Mouse (Mus musculus): ENCODE data around the gene Stk38. TPM values are rescaled to one million over a fixed set of nuclear protein-coding genes. Genes with fewer than 3 reads are reported as not detected.
"Not testable (repeated sequence)": the region's sequence is repeated elsewhere in the genome, so short reads cannot be mapped to it uniquely, and the experiment has no call there.

The Stk38 gene
- polyA plus RNA-seq, 1 experiment = 62.0 TPM

DNA sequence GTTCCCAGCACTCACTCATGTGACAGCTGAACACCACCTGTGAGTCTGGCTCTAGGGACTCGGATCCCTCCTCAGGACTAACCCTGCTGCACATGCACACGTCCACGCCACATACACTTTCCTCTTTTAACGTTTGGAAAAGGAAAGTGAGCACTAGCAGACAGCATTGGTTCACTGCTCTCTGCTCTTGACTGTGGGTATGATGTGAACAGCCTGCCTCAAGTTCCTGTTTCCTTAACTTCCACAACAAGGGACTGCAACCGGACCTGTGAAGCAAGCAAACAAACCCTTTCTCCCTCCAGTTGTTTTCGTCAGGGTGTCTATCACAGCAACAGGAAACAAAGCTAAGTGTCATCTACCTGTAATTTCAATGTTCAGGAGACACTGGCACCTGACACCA lies 7.3 kb downstream of the Stk38 start:
- TF ChIP-seq CTCF (IDR thresholded peaks at IDR 0.05; ENCODE audit: extremely low read depth, insufficient read depth, low read length) = no peak
- TF ChIP-seq POLR2A (IDR thresholded peaks at IDR 0.05; ENCODE audit: extremely low read depth, insufficient read depth, low read length) = no peak
- Histone ChIP-seq H3K4me1 (ENCODE audit: control insufficient read depth, insufficient read depth, low read length) (no peaks in the 10 kb centered on the region; the same call in 1 of the 2 replicates), H3K4me3 (ENCODE audit: insufficient read depth, low read length) (no peak overlapping the region), H3K27ac (ENCODE audit: insufficient read depth, low read length) (no peak overlapping the region)

DNA sequence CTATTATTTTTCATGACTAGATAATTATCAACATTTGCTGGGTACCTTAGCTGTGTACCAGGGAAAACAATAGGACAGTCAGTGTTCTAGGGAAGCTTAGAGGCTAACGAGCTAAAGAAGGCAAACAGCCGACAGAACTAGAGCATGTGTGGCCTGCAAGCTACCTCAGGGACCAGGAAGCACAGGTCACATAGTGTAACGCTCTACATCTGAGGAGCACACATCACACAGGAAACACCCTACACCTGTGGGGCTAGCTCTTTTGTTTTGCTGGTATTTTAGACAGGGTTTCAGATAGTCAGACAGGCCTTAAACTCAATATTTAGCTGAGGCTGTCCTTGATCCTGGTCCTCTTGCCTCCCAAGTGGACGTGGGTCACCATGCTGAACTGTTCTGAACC lies 13.2 kb downstream of the Stk38 start:
- no peaks in the 10 kb centered on the region; the same call in 1 of the 2 replicates for H3K4me1 ChIP-seq (ENCODE audit: control insufficient read depth, insufficient read depth, low read length)
- TF ChIP-seq CTCF (IDR thresholded peaks at IDR 0.05; ENCODE audit: extremely low read depth, insufficient read depth, low read length) = no peak

GRCm38 (mm10) chr17:28993004-28993403 lies 14.8 kb downstream of the Stk38 start:
- H3K4me3 ChIP-seq (ENCODE audit: insufficient read depth, low read length); H3K27ac ChIP-seq (ENCODE audit: insufficient read depth, low read length); H3K4me1 ChIP-seq (ENCODE audit: control insufficient read depth, insufficient read depth, low read length): not testable (repeated sequence)

More for the DNA sequence above, 13.2 kb downstream of the Stk38 start:
- Histone ChIP-seq H3K27ac (ENCODE audit: insufficient read depth, low read length) (no peak overlapping the region), H3K4me3 (ENCODE audit: insufficient read depth, low read length) (no peak overlapping the region)

DNA sequence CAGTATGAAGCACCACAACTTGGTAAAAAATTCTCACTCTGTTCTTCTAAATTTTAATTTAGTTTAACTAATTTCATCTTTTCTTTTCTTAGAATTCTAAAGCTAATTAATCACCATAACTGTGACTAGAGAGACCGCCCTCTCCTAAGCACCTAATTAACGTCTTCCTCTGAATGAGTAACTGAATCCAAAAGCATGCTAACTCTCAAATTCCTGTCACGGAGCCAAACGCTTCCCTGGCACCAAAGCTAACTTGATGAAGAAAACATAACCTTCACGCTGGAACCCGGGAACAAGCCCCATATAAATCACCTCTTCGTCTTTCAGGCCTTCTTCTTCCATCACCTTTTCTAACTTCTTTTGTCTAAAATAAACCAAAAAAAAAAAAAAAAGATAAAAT lies 15.7 kb downstream of the Stk38 start:
- no peak overlapping the region for H3K4me3 ChIP-seq (ENCODE audit: insufficient read depth, low read length)
- H3K27ac ChIP-seq (ENCODE audit: insufficient read depth, low read length) = no peak overlapping the region
- TF ChIP-seq POLR2A (IDR thresholded peaks at IDR 0.05; ENCODE audit: extremely low read depth, insufficient read depth, low read length) = no peak
- no peak for TF ChIP-seq CTCF (IDR thresholded peaks at IDR 0.05; ENCODE audit: extremely low read depth, insufficient read depth, low read length)
- H3K4me1 ChIP-seq (ENCODE audit: control insufficient read depth, insufficient read depth, low read length) = no peaks in the 10 kb centered on the region; the same call in 1 of the 2 replicates

GRCm38 (mm10) chr17:28991286-28991685 lies 16.5 kb downstream of the Stk38 start:
- Histone ChIP-seq H3K4me1 (ENCODE audit: control insufficient read depth, insufficient read depth, low read length) (no peaks in the 10 kb centered on the region; the same call in 1 of the 2 replicates), H3K4me3 (ENCODE audit: insufficient read depth, low read length) (no peak overlapping the region), H3K27ac (ENCODE audit: insufficient read depth, low read length) (no peak overlapping the region)
- TF ChIP-seq CTCF (IDR thresholded peaks at IDR 0.05; ENCODE audit: extremely low read depth, insufficient read depth, low read length) = no peak

DNA sequence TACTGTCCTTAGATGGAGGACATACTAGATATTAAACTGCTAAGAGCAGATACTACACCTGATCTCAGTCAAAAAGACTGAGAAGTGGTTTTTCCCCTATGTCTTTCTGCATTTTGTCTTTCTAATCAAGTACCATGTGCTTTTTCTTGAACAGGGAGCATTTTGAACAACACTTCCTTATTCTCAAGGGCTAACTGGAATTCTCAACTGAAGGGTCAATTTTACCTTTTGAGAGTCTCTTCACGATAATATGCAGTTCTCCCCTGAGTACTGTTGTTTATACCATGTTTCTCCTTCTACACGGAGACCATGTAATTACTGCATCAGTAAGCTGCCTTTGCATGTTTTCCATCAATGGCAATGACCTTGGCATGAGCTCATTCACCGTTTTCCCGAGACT lies 17.7 kb downstream of the Stk38 start:
- TF ChIP-seq POLR2A (IDR thresholded peaks at IDR 0.05; ENCODE audit: extremely low read depth, insufficient read depth, low read length) = no peak
- TF ChIP-seq CTCF (IDR thresholded peaks at IDR 0.05; ENCODE audit: extremely low read depth, insufficient read depth, low read length) = no peak
- Histone ChIP-seq H3K27ac (ENCODE audit: insufficient read depth, low read length) (no peak overlapping the region), H3K4me3 (ENCODE audit: insufficient read depth, low read length) (no peak overlapping the region), H3K4me1 (ENCODE audit: control insufficient read depth, insufficient read depth, low read length) (no peaks in the 10 kb centered on the region; the same call in 1 of the 2 replicates)

GRCm38 (mm10) chr17:28988996-28989395 lies 18.8 kb downstream of the Stk38 start:
- Histone ChIP-seq H3K4me3 (ENCODE audit: insufficient read depth, low read length) (no peak overlapping the region), H3K27ac (ENCODE audit: insufficient read depth, low read length) (no peak overlapping the region), H3K4me1 (ENCODE audit: control insufficient read depth, insufficient read depth, low read length) (no peaks in the 10 kb centered on the region; the same call in 1 of the 2 replicates)
- no peak for TF ChIP-seq CTCF (IDR thresholded peaks at IDR 0.05; ENCODE audit: extremely low read depth, insufficient read depth, low read length)
- TF ChIP-seq POLR2A (IDR thresholded peaks at IDR 0.05; ENCODE audit: extremely low read depth, insufficient read depth, low read length) = no peak

GRCm38 (mm10) chr17:28988291-28988690 lies 19.5 kb downstream of the Stk38 start:
- no peaks in the 10 kb centered on the region; the same call in 1 of the 2 replicates for H3K4me1 ChIP-seq (ENCODE audit: control insufficient read depth, insufficient read depth, low read length)
- no peak overlapping the region for H3K27ac ChIP-seq (ENCODE audit: insufficient read depth, low read length)
- no peak for TF ChIP-seq CTCF (IDR thresholded peaks at IDR 0.05; ENCODE audit: extremely low read depth, insufficient read depth, low read length)
- TF ChIP-seq POLR2A (IDR thresholded peaks at IDR 0.05; ENCODE audit: extremely low read depth, insufficient read depth, low read length) = no peak
- no peak overlapping the region for H3K4me3 ChIP-seq (ENCODE audit: insufficient read depth, low read length)

GRCm38 (mm10) chr17:28987713-28988112 lies 20.1 kb downstream of the Stk38 start:
- Histone ChIP-seq H3K4me1 (ENCODE audit: control insufficient read depth, insufficient read depth, low read length) (no peaks in the 10 kb centered on the region; the same call in 1 of the 2 replicates), H3K27ac (ENCODE audit: insufficient read depth, low read length) (no peak overlapping the region), H3K4me3 (ENCODE audit: insufficient read depth, low read length) (no peak overlapping the region)
- TF ChIP-seq POLR2A (IDR thresholded peaks at IDR 0.05; ENCODE audit: extremely low read depth, insufficient read depth, low read length) (no peak), CTCF (IDR thresholded peaks at IDR 0.05; ENCODE audit: extremely low read depth, insufficient read depth, low read length) (peak; percentile 70)

DNA sequence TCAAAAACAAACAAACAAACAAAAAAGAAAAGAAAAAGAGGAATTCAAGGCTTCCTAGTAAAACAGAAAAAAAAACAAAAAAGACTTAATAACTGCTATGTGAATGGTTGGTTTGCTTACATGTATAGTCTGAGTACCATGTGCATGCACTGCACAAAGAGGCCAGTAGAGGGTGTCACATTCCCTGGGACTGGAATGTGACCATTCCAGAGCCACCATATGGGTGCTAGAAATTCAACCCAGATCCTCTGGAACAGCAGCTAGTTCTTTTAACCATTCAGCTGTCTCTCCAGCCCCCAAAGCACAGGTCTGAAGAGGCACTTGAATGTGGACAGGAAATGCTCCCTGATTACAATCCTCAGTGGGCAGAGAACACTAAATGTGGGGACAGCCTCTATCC lies 21.0 kb downstream of the Stk38 start:
- Histone ChIP-seq H3K4me1 (ENCODE audit: control insufficient read depth, insufficient read depth, low read length) (no peaks in the 10 kb centered on the region), H3K27ac (ENCODE audit: insufficient read depth, low read length) (no peak overlapping the region), H3K4me3 (ENCODE audit: insufficient read depth, low read length) (no peak overlapping the region)
- TF ChIP-seq CTCF (IDR thresholded peaks at IDR 0.05; ENCODE audit: extremely low read depth, insufficient read depth, low read length) = peak; percentile 40; the same call in 1 of the 2 replicates
- TF ChIP-seq POLR2A (IDR thresholded peaks at IDR 0.05; ENCODE audit: extremely low read depth, insufficient read depth, low read length) = no peak
